Mouse (Mus musculus) cerebellum, adult 2 months (tissue): ENCODE measurements around the gene Gm8300.

ENCODE experiments used
- CTCF ChIP-seq: fragments of 200-500 bp; IDR thresholded peaks from 2 replicates; pipeline ENCODE4 v1.5.1; 2011; ENCODE audit warnings: low read depth, mild to moderate bottlenecking, control low read depth, low read length, moderate library complexity, borderline replicate concordance; ENCODE audit not compliant: insufficient read depth
- POLR2A ChIP-seq: fragments of 200-500 bp; IDR thresholded peaks from 2 replicates; pipeline ENCODE4 v1.6.1; 2011; ENCODE audit warnings: low read length, control low read depth, borderline replicate concordance; ENCODE audit not compliant: insufficient read depth

GRCm38 (mm10) chr12:87471421-87471963 is 42.6 kb upstream of the Gm8300 start:
- TF ChIP-seq CTCF (no peak), POLR2A (no peak)
